Mouse (Mus musculus) midbrain, embryonic 14.5 days (tissue): ENCODE measurements around the gene Map2k5. TPM values are rescaled to one million over a fixed set of nuclear protein-coding genes. Genes with fewer than 3 reads are reported as not detected.
A peak's percentile ranks its signal among the peaks of the same experiment; 100 is the strongest.

Experiments
- ATAC-seq: fragments of 200-750 bp; cut with Nextera tagmentation; 2 replicates; pipeline ENCODE4 v1.8.0; 2017; ENCODE audit warnings: moderate number of reproducible peaks, moderate library complexity; ENCODE audit not compliant: low FRiP score, low TSS enrichment
- DNase-seq: peaks from one replicate; pipeline ENCODE4 v3.0.0-alpha.2; 2015
- H3K27ac ChIP-seq: fragments of 300-500 bp; sonication (generic); replicated peaks from 2 replicates; pipeline ENCODE4 v1.5.1; 2014; ENCODE audit warnings: mild to moderate bottlenecking, low read depth, low read length, moderate library complexity
- H3K27me3 ChIP-seq: fragments of 300-500 bp; sonication (generic); 2 replicates; pipeline ENCODE4 v1.6.1; 2014; ENCODE audit warnings: low read length, control low read depth, mixed read lengths; ENCODE audit not compliant: control insufficient read depth, insufficient read depth
- H3K36me3 ChIP-seq: fragments of 300-500 bp; sonication (generic); 2 replicates; pipeline ENCODE4 v1.6.1; 2014; ENCODE audit warnings: low read length, control low read depth; ENCODE audit not compliant: control insufficient read depth, insufficient read depth
- H3K4me1 ChIP-seq: fragments of 300-500 bp; sonication (generic); 2 replicates; pipeline ENCODE4 v1.6.1; 2014; ENCODE audit warnings: mild to moderate bottlenecking, antibody characterized with exemption, low read length, control low read depth; ENCODE audit not compliant: control insufficient read depth, insufficient read depth
- H3K4me2 ChIP-seq: fragments of 300-500 bp; sonication (generic); 2 replicates; pipeline ENCODE4 v1.6.1; 2014; ENCODE audit warnings: mild to moderate bottlenecking, low read length, moderate library complexity
- H3K4me3 ChIP-seq: fragments of 300-500 bp; sonication (generic); replicated peaks from 2 replicates; pipeline ENCODE4 v1.5.1; 2014; ENCODE audit warnings: low read depth, low read length
- H3K9ac ChIP-seq: fragments of 300-500 bp; sonication (generic); replicated peaks from 2 replicates; pipeline ENCODE4 v1.6.1; 2014; ENCODE audit warnings: mild to moderate bottlenecking, low read length, moderate library complexity
- H3K9me3 ChIP-seq: fragments of 300-500 bp; sonication (generic); 2 replicates; pipeline ENCODE4 v1.6.1; 2016; ENCODE audit warnings: low read length, control low read depth, mixed read lengths; ENCODE audit not compliant: control insufficient read depth
- WGBS: fragments of 180-500 bp; shearing (Covaris S2); extraction: QIAGEN DNeasy Blood & Tissue Kit; methylation state at CpG from one replicate; pipeline ENCODE4 v1.1.7; 2014; 5-methylcytosine and 5-hydroxymethylcytosine counted together
- polyA plus RNA-seq: library from polyadenylated mRNA; unstranded; fragments of >200 nt; fragmentation: Nextera tagmentation; extraction: Ambion mirVana; gene quantifications from 2 replicates; pipeline ENCODE4 v1.2.1, GENCODE M21; 2014

Gene Map2k5
- polyA plus RNA-seq = 40.3 and 43.9 TPM in 2 replicates

DNA sequence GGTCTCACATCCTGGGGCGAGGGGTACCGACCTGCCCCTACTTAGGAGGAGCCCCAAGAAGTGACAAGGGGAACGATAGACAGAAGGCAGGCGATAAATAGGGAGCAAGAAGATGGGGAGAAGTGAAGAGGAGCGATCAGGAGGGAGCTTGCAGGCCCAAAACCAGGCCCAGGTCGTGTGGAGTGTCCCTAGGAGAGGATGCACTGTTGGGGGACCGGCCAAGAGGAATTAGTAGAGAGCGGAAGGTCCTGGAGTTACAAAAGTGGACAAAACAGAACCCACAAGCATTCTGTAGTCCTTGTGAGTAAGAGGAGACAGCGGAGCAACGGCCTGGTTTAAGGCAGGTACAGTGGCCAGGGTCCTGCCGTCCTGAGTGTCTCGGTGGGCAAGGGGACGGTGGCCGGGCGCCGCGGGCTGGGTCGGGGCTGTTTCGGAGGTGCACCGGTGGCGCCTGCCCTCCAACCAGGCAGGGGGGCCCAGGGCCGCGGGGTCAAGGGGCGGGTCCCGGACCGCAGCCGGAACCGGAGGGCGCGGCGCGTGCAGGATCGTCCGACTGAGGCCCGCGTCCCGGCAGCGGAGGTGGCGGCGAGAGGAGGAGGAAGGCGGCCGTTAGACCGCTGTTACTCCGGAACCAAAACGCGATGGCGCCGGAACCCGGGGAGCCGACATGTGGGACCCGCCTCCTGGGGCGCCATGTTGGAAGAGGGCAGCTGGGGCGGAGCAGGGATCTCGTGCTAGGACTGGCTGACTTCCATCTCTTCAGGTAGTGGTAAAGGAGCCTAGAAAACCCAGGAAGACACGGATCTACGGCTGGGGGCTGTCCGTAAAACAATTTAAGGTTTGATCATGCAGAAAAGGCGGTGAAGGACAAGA lies at the start of gene Map2k5:
Gene Map2k5, minus strand, starts transcription at position 633 of the 873 bp plus-strand sequence.
- H3K27me3 ChIP-seq = no peaks in the 10 kb centered on the region
- no peaks in the 10 kb centered on the region for H3K9me3 ChIP-seq
- H3K4me1 ChIP-seq = peaks cover 28% of the 10 kb centered on the region
- H3K27ac ChIP-seq = peak within 1 kb of the TSS; percentile 84
- WGBS = 1% methylated on average over 58 of the region's 58 CpGs
- peak within 1 kb of the TSS; percentile 87 for H3K9ac ChIP-seq
- H3K36me3 ChIP-seq = no peaks in the 10 kb centered on the region
- peak; percentile 92 for ATAC-seq
- peak within 1 kb of the TSS; percentile 91 for H3K4me2 ChIP-seq
- peak; percentile 95 for DNase-seq
- H3K4me3 ChIP-seq = peak within 1 kb of the TSS; percentile 83

DNA sequence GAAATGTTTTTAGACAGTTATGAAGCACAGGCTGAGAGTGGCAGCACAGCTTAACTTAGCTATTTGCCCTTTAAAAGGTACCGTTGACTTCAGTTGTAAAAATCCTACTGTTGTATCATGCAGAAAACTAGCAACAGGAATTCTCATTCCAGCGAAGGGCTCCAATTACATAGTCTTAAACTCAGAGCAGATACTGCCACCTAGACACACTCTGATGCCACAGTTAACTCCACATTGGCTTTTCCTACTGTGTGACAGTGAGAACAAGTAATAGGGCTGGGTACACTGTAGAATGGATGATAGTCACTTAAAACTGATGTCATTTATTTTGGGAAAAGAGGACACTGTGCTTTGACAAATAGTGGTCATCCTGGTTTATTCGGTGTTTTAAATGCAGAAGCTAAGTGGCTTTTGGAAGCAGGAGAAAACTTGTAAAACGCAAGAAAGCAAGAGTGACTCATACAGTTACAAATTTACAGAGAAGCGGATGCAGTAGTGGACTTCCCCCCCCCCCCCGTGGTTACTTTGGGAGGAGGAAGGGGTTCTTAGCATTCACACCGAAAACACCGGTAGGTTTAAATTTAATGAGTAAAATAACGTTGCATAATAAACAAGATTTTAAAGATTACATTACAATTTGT lies 43.5 kb upstream of the Map2k5 start:
- H3K4me1 ChIP-seq = no peaks in the 10 kb centered on the region
- no peaks in the 10 kb centered on the region for H3K27me3 ChIP-seq
- DNase-seq = peak; percentile 47
- H3K4me3 ChIP-seq = no peak overlapping the region
- 73% methylated on average over 9 of the region's 9 CpGs for WGBS
- no peak overlapping the region for H3K9ac ChIP-seq
- H3K4me2 ChIP-seq = no peak overlapping the region
- no peaks in the 10 kb centered on the region for H3K9me3 ChIP-seq
- ATAC-seq = no peak
- H3K27ac ChIP-seq = no peak overlapping the region
- no peaks in the 10 kb centered on the region for H3K36me3 ChIP-seq

DNA sequence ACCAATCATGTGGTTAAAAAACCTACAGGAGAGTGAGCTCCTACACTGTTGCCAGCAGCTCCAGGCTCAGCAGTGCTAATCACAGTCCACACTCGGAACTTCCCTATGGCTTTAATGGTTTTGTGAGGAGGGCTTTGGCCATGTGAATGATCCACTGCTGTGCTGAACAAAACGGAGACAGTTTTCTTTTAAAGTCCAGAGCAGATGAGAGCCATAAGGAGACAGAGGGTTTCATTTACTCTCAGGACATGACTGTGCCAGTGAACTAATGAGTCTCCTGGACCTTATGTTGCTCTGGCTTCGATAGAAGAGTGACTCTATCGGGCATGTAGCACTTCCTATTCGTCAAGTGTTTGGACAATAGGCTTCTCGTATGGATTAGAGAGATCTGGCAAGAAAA lies 42.7 kb upstream of the Map2k5 start:
- H3K4me3 ChIP-seq = no peak overlapping the region
- H3K36me3 ChIP-seq = no peaks in the 10 kb centered on the region
- H3K27ac ChIP-seq = no peak overlapping the region
- no peaks in the 10 kb centered on the region for H3K27me3 ChIP-seq
- DNase-seq (peak; percentile 27), ATAC-seq (no peak)
- H3K9me3 ChIP-seq = no peaks in the 10 kb centered on the region
- no peak overlapping the region for H3K4me2 ChIP-seq
- whole genome bisulfite sequencing = 19% methylated on average over 6 of the region's 6 CpGs
- no peak overlapping the region for H3K9ac ChIP-seq
- no peaks in the 10 kb centered on the region for H3K4me1 ChIP-seq

DNA sequence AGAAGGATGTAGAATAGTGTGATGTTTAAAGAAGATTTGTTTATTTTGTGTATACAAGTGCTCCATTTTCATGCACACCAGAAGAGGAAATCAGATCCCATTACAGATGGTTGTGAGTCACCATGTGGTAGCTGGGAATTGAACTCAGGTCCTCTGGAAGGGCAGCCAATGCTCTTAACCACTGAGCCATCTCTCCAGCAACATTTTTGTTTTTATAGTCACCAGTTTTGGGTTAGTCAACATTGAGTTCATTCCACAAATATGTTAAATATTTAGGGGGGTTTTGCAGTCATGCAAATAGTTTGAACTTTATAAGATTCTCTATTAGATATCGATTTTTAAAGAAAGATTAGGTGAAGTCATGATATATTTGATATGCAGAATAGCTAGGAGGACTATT lies 22.5 kb upstream of the Map2k5 start:
- no peaks in the 10 kb centered on the region for H3K27me3 ChIP-seq
- 85% methylated on average over 1 of the region's 1 CpGs for WGBS
- DNase-seq (no peak), ATAC-seq (no peak)
- no peaks in the 10 kb centered on the region for H3K9me3 ChIP-seq
- no peak overlapping the region for H3K27ac ChIP-seq
- H3K36me3 ChIP-seq = no peaks in the 10 kb centered on the region
- no peak overlapping the region for H3K9ac ChIP-seq
- no peak overlapping the region for H3K4me3 ChIP-seq
- H3K4me1 ChIP-seq = peaks cover 15% of the 10 kb centered on the region
- no peak overlapping the region for H3K4me2 ChIP-seq

DNA sequence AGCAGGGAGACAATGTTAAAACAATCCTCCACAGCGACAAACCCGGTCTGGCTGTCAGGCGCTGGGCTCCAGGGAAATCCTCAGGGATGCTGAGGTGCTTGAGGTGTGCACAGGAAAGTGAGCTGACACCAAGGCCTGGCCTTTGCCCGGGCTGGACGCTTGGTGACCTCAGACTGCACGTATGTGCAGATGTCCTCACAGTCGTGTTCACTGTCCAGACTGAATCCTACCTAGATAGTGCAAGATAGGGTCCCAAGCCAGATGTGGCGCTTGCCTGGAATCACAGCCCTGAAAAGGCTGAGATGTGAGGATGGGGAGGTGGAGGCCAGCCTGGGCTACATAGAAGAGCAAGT lies 21.7 kb upstream of the Map2k5 start:
- Histone ChIP-seq H3K27me3 (no peaks in the 10 kb centered on the region), H3K4me1 (peaks cover 15% of the 10 kb centered on the region), H3K9ac (peak overlapping the region; percentile 90), H3K9me3 (no peaks in the 10 kb centered on the region), H3K27ac (peak overlapping the region; percentile 81), H3K36me3 (no peaks in the 10 kb centered on the region), H3K4me2 (peak overlapping the region; percentile 93), H3K4me3 (peak overlapping the region; percentile 90)
- WGBS = 2% methylated on average over 8 of the region's 8 CpGs
- DNase-seq = no peak
- peak; percentile 53; the same call in 1 of the 2 replicates for ATAC-seq

DNA sequence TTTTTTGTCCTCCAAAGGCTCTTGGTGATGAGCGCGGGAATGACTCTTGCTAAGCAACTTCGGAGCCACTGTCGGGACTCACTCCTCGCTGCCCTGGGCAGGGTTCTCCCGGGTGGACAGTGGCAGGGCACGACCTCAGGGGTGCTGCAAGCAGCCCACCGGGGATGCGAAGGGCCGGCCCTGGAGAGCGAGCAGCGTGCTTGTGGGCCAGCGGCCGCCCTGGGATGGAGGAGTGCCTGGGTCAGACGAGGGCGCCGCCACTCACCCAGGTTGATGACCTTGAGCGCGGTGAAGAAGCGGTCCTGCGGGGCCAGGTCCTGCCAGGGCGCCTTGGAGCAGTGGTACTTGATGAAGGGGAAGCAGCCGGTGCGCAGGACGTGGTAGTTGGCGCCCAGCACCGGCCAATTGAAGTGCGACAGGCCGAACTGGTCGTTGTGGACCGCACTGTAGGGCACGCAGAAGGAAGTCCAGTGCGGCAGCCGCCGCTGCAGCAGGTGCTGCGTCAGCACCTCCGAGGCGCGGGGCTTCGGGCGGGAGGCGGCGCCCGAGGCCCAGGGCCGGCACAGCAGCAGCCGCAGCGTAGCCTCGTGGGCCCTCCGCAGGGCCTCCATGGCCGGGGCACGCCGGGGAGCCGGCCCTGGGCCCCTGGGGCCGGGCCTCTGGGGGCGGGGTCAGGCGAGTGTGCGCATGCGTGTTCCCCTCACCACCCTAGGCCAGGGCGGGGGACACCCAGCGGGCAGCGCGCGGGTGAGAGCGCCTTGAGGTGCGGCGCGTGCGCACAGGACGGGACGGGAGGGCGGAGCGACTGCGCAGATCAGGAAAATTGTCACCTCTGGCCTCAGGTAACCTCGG lies 21.1 kb upstream of the Map2k5 start, which contains the start of gene 2300009A05Rik:
Gene 2300009A05Rik, minus strand, starts transcription at position 636 of the 852 bp plus-strand sequence.
- H3K4me2 ChIP-seq = peak within 1 kb of the TSS; percentile 93

DNA sequence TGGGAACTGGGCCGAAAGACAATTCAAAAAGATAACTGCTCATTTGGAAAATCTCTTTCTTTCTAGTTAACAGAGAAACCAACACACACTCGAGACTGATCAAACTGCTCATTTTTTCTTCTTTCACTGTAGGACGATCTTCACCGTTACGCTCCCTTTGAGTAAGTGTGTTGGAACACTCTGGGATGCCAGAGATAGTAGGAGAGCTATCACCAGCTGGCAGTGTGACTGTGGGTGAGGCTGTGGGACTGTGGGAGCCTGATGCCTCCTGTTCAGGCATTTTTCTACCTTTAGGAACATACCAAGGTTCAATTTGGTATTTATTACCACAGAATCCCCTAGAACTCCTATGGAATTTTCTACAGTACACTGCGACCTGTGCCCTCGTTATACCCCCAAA lies 17.9 kb upstream of the Map2k5 start:
- H3K9ac ChIP-seq = no peak overlapping the region
- H3K4me2 ChIP-seq = no peak overlapping the region
- H3K27ac ChIP-seq = no peak overlapping the region
- H3K9me3 ChIP-seq = no peaks in the 10 kb centered on the region
- H3K27me3 ChIP-seq = no peaks in the 10 kb centered on the region
- WGBS = 83% methylated on average over 7 of the region's 7 CpGs
- no peak overlapping the region for H3K4me3 ChIP-seq
- DNase-seq (no peak), ATAC-seq (no peak)
- H3K4me1 ChIP-seq = peaks cover 15% of the 10 kb centered on the region
- H3K36me3 ChIP-seq = no peaks in the 10 kb centered on the region

More for the DNA sequence above, 21.1 kb upstream of the Map2k5 start, which contains the start of gene 2300009A05Rik:
- ATAC-seq = peak; percentile 93
- peak within 1 kb of the TSS; percentile 90 for H3K4me3 ChIP-seq
- H3K4me1 ChIP-seq = peaks cover 15% of the 10 kb centered on the region
- no peaks in the 10 kb centered on the region for H3K27me3 ChIP-seq
- no peaks in the 10 kb centered on the region for H3K9me3 ChIP-seq
- H3K36me3 ChIP-seq = no peaks in the 10 kb centered on the region
- peak within 1 kb of the TSS; percentile 81 for H3K27ac ChIP-seq
- DNase-seq = peak; percentile 95
- H3K9ac ChIP-seq = peak within 1 kb of the TSS; percentile 90
- WGBS = under 1% methylated on average over 74 of the region's 74 CpGs

DNA sequence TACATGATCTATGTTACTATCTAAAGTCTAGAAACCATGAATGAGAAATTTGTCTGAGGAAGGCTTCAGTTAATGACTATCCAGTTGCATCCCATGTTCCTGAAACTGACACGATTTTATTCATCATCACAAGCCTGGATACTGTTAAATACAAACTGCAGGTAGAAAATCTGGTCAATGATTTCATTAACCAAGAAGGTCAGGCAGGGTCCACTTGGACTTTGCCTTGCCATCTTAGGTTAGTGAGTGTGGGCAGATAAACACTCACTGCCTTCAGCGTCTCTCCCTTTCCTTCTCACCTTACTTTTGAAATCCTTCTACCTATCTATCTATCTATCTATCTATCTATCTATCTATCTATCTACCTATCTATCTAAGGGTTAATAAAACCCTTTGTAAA lies 13.6 kb upstream of the Map2k5 start:
- H3K4me2 ChIP-seq = no peak overlapping the region
- DNase-seq (no peak), ATAC-seq (no peak)
- no peaks in the 10 kb centered on the region for H3K9me3 ChIP-seq
- H3K27ac ChIP-seq = no peak overlapping the region
- H3K4me3 ChIP-seq = no peak overlapping the region
- H3K27me3 ChIP-seq = no peaks in the 10 kb centered on the region
- no peak overlapping the region for H3K9ac ChIP-seq
- no peaks in the 10 kb centered on the region for H3K36me3 ChIP-seq
- WGBS = 86% methylated on average over 2 of the region's 2 CpGs
- peaks cover 2% of the 10 kb centered on the region; the same call in 1 of the 2 replicates for H3K4me1 ChIP-seq
